Mouse (Mus musculus) myocyte (in vitro differentiated cells): Measurements from ENCODE around the gene Eif4a2. TPM values are rescaled to one million over a fixed set of nuclear protein-coding genes. Genes with fewer than 3 reads are reported as not detected.

ENCODE experiments used
- H3K27me3 ChIP-seq: one replicate; pipeline ENCODE4 v1.6.1; 2011; ENCODE audit not compliant: control insufficient read depth, insufficient read depth, insufficient read length
- H3K36me3 ChIP-seq: one replicate; pipeline ENCODE4 v1.6.1; 2011; ENCODE audit not compliant: control insufficient read depth, insufficient read depth
- H3K4me2 ChIP-seq: one replicate; pipeline ENCODE4 v1.6.1; 2011; ENCODE audit warnings: low read depth, control low read depth
- H3K4me3 ChIP-seq: one replicate; pipeline ENCODE4 v1.5.1; 2011; ENCODE audit warnings: mild to moderate bottlenecking, control low read depth, moderate library complexity
- H3K79me2 ChIP-seq: one replicate; pipeline ENCODE4 v1.6.1; 2011; ENCODE audit not compliant: control insufficient read depth, insufficient read depth
- H3ac ChIP-seq: one replicate; pipeline ENCODE4 v1.6.1; 2011; ENCODE audit not compliant: control insufficient read depth, insufficient read length
- CEBPB ChIP-seq: IDR thresholded peaks from 2 replicates; pipeline ENCODE4 v1.6.1; 2011; ENCODE audit warnings: mild to moderate bottlenecking, moderate library complexity; ENCODE audit not compliant: poor library complexity, insufficient read depth, severe bottlenecking
- E2F4 ChIP-seq: IDR thresholded peaks from one replicate; pipeline ENCODE4 v1.6.1; 2011; ENCODE audit warnings: mild to moderate bottlenecking, control low read depth, moderate library complexity; ENCODE audit not compliant: insufficient read depth
- MAX ChIP-seq: IDR thresholded peaks from one replicate; pipeline ENCODE4 v1.6.1; 2011; ENCODE audit warnings: low read depth, mild to moderate bottlenecking, control low read depth
- MYOD1 ChIP-seq, 3 experiments: IDR thresholded peaks; one replicate each; pipeline ENCODE4 v1.6.1; 2011; ENCODE audit warnings: control low read depth in 2 of 3, low read depth in 2 of 3, mild to moderate bottlenecking in 2 of 3, moderate library complexity in 1 of 3; ENCODE audit not compliant: insufficient read length in 2 of 3, control insufficient read depth in 1 of 3
- MYOG ChIP-seq, 3 experiments: IDR thresholded peaks; one replicate each; pipeline ENCODE4 v1.6.1; 2011; ENCODE audit warnings: control low read depth in 2 of 3, low read depth in 2 of 3, mild to moderate bottlenecking in 2 of 3; ENCODE audit not compliant: insufficient read length in 2 of 3, control insufficient read depth in 1 of 3, insufficient read depth in 1 of 3
- POLR2A ChIP-seq: IDR thresholded peaks from one replicate; pipeline ENCODE4 v1.6.1; 2011; ENCODE audit warnings: low read depth, mild to moderate bottlenecking, control low read depth, moderate library complexity; ENCODE audit not compliant: insufficient read length
- POLR2AphosphoS2 ChIP-seq: IDR thresholded peaks from one replicate; pipeline ENCODE4 v1.6.1; 2011; ENCODE audit warnings: low read depth, control low read depth; ENCODE audit not compliant: insufficient read length
- REST ChIP-seq: IDR thresholded peaks from one replicate; pipeline ENCODE4 v1.6.1; 2011; ENCODE audit warnings: mild to moderate bottlenecking, control low read depth, moderate library complexity; ENCODE audit not compliant: insufficient read depth, insufficient read length
- SRF ChIP-seq: IDR thresholded peaks from one replicate; pipeline ENCODE4 v1.6.1; 2011; ENCODE audit warnings: low read depth; ENCODE audit not compliant: control insufficient read depth, insufficient read length
- TCF12 ChIP-seq: IDR thresholded peaks from one replicate; pipeline ENCODE4 v1.6.1; 2011; ENCODE audit warnings: mild to moderate bottlenecking, control low read depth; ENCODE audit not compliant: poor library complexity, insufficient read depth, severe bottlenecking
- TCF3 ChIP-seq: IDR thresholded peaks from one replicate; pipeline ENCODE4 v1.6.1; 2011; ENCODE audit warnings: low read depth, control low read depth; ENCODE audit not compliant: insufficient read length
- USF1 ChIP-seq: IDR thresholded peaks from one replicate; pipeline ENCODE4 v1.6.1; 2011; ENCODE audit warnings: low read depth, mild to moderate bottlenecking, control low read depth, moderate library complexity
- polyA plus RNA-seq: library from polyadenylated mRNA; unstranded; fragments of >200 nt; fragmentation: generic; extraction: Trizol; gene quantifications from one replicate; pipeline ENCODE4 v1.2.1, GENCODE M21; 2012; ENCODE audit warnings: missing spikeins

Eif4a2 gene
- polyA plus RNA-seq, 1 experiment: 141 TPM

DNA sequence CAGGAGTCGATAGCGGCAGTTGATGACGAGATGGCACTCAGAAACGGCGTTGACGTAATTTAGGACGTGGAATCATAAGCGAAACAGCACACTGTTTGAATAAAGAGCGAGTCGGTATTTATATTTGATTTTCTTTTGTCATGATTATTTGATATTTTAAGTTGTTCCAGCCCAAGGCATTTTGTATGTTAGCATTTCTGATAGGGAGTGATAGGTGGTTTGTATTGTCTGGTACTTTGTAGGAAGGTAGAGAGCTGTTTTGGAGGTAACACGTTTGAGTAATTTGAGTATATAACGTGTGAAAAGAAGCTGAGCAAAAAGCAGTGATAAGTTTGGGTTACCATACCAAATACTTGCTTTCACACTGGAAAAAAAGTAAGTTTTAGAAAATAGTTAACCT is 5.1 kb downstream of the Eif4a2 start:
- TF ChIP-seq SRF (no peak), USF1 (no peak), CEBPB (no peak), MAX (no peak), TCF3 (no peak), POLR2AphosphoS2 (no peak), POLR2A (no peak), TCF12 (no peak), MYOD1 (IDR thresholded peaks at IDR 0.05; ENCODE audit: control insufficient read depth in 1 of 3, insufficient read length in 2 of 3, low read depth in 2 of 3) (no peak), MYOG (IDR thresholded peaks at IDR 0.05; ENCODE audit: control insufficient read depth in 1 of 3, insufficient read depth in 1 of 3, insufficient read length in 2 of 3, low read depth in 2 of 3) (no peak), E2F4 (no peak), REST (no peak)
- Histone ChIP-seq H3K4me3 (no peak overlapping the region), H3K4me2 (no peak overlapping the region), H3K79me2 (peaks cover 46% of the 10 kb centered on the region), H3K27me3 (no peaks in the 10 kb centered on the region), H3ac (no peak overlapping the region), H3K36me3 (peaks cover 63% of the 10 kb centered on the region)

DNA sequence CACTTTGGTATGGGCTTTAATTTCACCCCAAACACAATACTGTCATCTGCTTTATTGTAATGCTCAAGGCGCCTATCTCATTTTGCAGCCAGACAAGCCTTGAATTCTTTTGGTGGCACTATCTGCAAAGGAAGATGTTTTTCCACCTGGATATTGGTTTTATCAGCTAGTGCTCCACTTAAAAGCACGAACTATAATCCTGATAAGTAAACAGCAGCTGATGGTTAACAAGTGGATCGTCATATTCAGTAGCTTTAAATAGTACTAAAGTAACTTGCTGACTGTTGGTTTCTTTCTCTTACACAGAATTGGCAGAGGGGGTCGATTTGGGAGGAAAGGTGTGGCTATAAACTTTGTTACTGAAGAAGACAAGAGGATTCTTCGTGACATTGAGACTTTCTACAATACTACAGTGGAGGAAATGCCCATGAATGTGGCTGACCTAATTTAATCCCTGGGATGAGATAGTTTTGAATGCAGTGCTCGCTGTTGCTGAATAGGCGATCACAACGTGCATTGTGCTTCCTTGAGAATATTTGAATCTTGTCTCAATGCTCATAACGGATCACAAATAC is 5.7 kb downstream of the Eif4a2 start:
- H3K4me2 ChIP-seq: no peak overlapping the region
- H3K4me3 ChIP-seq: no peak overlapping the region
- no peak overlapping the region for H3ac ChIP-seq
- no peaks in the 10 kb centered on the region for H3K27me3 ChIP-seq
- TF ChIP-seq CEBPB (no peak), SRF (no peak), MAX (no peak), MYOD1 (IDR thresholded peaks at IDR 0.05; ENCODE audit: control insufficient read depth in 1 of 3, insufficient read length in 2 of 3, low read depth in 2 of 3) (no peak), POLR2AphosphoS2 (peak; percentile 23)
- H3K36me3 ChIP-seq: peaks cover 63% of the 10 kb centered on the region
- H3K79me2 ChIP-seq: peaks cover 41% of the 10 kb centered on the region

DNA sequence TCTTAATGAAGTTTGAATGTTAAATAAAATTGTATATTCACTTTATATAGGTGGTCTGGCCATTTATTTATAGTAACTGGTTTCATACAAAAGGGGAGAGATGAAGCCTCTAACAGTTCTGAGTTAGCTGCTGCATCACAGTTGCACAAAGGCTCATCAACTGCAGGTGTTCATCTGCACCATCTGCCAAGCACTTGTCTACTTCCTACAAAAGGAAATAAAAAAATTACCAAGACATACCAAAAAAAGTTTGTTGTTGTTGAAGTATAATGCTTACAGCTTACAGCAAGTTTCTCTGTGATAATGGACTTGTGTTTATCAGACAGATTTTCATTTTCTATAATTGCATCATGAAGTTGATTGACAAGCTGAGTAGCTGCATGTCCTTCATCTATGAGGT is 6.7 kb downstream of the Eif4a2 start:
- H3K4me3 ChIP-seq: no peak overlapping the region
- no peak overlapping the region for H3ac ChIP-seq
- peaks cover 32% of the 10 kb centered on the region for H3K79me2 ChIP-seq
- H3K4me2 ChIP-seq: no peak overlapping the region
- no peaks in the 10 kb centered on the region for H3K27me3 ChIP-seq
- H3K36me3 ChIP-seq: peaks cover 59% of the 10 kb centered on the region
- peak; percentile 7 for TF ChIP-seq POLR2A
- peak; percentile 24 for TF ChIP-seq POLR2AphosphoS2
- no peak for TF ChIP-seq CEBPB

DNA sequence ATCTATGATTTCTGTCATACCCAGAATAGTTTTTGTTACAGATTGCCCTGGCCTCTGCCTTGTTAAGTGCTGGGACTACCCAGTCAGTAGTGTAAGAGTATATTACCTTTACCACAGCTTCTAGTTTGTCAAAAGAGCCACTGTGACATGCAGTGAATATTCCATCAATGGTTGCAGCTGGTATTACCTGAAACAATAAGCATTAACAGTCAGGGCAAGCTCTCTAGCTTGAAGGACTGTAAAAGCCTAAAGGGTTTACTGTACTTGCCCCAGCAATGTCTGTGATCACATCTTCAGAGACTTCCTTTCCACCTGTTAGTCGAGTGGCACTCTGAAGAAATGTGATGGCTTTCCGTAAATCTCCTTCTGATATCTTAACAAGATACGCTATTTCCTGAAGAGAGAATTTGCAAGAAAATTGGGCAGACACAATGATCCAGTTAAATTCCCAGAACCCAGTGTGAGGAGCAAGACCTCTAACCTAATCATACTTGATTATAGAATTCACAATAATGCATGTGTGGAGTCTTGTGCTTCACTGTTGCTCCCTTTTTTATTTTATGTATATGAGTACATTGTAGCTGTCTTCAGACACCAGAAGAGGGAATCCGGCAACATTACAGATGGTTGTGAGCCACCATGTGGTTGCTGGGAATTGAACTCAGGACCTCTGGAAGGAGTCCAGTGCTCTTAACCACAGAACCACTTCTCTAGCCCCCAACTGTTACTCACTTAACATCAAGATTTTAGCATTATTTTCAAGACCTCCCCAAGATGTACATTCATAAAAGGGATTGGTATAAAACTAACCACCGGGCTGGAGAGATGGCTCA is 7.3 kb downstream of the Eif4a2 start:
- H3K36me3 ChIP-seq: peaks cover 57% of the 10 kb centered on the region
- TF ChIP-seq TCF3 (no peak), POLR2AphosphoS2 (peak; percentile 69)
- no peak overlapping the region for H3ac ChIP-seq
- peaks cover 25% of the 10 kb centered on the region for H3K79me2 ChIP-seq
- H3K27me3 ChIP-seq: no peaks in the 10 kb centered on the region
- no peak overlapping the region for H3K4me2 ChIP-seq
- H3K4me3 ChIP-seq: no peak overlapping the region

DNA sequence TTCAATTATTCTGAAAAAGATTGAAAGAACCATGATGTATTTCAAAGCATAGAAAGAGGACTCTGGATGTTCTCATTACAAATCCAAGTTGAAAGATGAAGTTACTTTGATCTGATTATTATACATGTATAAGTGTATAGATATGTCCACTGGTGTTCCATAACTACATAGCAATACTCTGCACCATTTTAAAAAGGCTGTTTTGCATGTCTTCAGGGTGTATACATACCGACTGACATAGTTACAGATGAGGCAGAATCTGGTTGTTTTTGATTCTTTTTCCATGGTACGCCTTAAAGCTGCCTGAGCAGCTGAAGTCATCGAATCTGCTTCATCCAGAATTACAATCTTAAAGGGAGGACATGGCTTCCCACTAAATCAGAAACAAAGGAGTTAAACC is 8.2 kb downstream of the Eif4a2 start:
- H3ac ChIP-seq: no peak overlapping the region
- H3K4me3 ChIP-seq: no peak overlapping the region
- no peaks in the 10 kb centered on the region for H3K27me3 ChIP-seq
- peaks cover 16% of the 10 kb centered on the region for H3K79me2 ChIP-seq
- TF ChIP-seq TCF12 (no peak), TCF3 (no peak), USF1 (no peak), REST (no peak), MYOD1 (IDR thresholded peaks at IDR 0.05; ENCODE audit: control insufficient read depth in 1 of 3, insufficient read length in 2 of 3, low read depth in 2 of 3) (no peak), POLR2A (no peak), POLR2AphosphoS2 (no peak), CEBPB (no peak), E2F4 (no peak)
- H3K36me3 ChIP-seq: peaks cover 55% of the 10 kb centered on the region
- no peak overlapping the region for H3K4me2 ChIP-seq
